Mouse (Mus musculus) thymus, postnatal 4 days (tissue): ENCODE measurements around the gene Skap2.

ENCODE experiments used
- DNase-seq: peaks from one replicate; pipeline ENCODE4 v3.0.0; 2021

The Skap2 gene

DNA sequence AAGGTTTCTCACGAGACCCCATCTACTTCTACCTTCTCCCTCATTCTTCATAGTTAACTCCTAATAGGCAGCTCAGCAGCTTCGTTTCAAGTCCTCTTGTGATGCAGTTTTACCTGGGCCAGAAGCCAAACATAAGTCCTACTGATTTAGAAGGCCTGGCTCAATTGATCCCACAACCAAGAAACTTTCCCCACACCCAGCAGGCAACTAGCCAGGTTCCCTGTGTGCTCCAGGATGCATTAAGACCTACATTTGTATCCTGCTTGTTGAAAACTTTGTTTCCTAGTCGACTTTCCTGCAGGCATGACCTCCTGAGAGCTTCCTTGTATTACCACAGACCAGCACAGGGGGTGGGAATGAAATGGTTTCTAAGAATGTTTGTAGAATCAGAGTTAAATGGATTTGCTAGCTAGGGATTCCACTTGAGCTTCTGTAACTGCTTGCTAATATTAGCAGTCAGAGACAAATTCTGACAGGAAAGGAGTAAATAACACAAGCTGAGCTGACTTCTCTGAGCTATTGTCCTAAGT lies 125.4 kb downstream of the Skap2 start:
- no peak for DNase-seq

DNA sequence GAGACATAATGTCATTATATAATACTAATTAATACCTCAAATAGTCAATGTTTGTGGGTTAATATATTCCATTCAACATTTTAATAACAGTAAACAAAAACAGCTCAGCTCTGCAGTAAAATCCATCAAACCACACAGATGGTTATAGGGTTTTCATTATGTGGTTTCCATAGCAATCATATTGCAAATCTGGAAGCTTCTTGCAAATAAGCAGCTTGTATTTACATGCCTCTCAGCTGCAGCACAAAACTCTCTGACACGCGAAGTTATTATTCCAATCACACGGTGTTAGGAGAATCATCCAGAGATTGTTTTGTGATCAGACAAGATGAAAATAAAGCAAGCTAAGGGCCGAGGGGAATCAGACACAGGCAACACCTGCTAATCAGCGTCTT lies 129.5 kb downstream of the Skap2 start:
- DNase-seq: no peak

DNA sequence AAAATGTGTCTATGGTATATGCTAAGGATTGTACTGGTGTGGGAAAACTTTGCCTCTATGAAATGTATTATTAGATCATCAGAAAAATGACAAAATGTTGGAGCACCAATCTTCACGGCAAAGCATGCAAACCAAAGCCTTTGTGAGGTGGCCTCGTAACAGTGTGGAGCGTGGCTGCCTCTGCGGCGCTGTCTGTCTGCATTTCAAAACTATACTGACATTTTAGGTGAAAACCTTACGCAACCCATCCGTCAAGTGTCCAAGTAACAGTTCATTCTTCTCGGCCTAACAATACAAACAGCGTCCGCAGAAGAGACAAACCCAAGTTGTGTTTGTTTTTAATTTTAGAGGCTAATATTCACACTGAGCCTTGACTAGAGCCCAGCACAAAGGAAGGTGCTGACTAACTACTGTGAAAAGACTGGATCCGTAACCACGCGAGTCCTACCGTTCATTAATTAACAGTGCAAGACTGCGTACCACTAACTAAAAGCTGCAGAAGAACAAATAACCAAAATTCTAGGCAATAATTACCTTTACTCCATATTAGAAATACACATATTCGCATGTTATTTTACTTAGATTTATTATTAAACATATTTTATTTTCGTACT lies 130.0 kb downstream of the Skap2 start:
- DNase-seq: no peak

DNA sequence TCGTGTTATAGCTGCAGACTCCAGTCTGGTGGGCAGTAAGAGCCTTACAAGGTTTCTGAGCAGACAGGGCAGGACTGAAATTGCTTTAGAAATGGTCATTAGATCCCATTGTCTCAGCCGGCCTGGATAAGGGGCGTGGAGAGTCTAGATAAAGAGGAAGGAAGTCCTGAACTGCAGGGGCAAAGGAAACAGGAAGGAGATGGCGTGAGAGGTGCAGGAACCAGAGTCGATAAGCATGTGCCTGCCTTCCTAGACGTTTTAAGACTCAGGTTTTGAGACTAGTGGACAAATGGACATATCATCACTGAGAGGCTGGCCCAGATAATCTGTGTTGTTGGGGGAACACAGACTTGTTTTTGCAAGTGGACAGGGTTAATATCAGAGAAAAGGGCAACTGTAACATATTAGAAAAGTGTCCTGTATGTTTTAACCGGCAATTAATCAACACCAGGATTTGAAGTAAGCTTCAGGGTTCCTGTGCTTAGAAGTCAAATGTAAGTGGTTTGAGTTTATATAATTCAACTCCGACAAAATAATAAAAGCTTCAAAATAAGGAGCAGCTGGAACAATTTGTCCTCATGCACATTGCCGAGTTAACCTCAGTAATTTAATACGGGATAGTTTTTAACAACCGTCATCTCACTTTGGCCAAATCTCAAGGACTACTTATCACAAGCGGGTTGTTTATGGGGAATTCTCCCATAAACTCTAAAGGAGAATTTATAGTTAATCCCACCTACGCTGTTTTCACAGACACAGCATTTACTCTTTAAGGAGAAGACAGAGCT lies 131.0 kb downstream of the Skap2 start:
- DNase-seq: no peak

DNA sequence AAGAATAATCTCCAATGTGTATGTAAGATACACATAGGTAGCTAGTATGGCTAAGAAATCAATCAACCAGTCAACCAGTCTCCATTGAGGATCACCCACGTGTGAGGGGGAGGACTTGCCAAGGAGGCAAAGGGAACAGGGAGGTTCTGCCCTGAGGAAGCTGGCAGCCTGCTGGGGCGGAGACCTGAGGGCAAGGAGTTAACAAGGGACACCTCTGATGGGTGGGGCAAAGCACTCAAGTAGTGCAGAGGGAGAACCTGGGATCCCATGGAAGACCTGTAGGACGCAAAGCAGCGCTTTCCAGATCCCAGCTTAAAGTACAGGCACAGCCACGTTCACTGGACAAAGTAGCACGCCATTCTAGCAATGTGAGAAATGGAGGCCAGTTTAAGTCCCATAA lies 131.6 kb downstream of the Skap2 start:
- DNase-seq: no peak

DNA sequence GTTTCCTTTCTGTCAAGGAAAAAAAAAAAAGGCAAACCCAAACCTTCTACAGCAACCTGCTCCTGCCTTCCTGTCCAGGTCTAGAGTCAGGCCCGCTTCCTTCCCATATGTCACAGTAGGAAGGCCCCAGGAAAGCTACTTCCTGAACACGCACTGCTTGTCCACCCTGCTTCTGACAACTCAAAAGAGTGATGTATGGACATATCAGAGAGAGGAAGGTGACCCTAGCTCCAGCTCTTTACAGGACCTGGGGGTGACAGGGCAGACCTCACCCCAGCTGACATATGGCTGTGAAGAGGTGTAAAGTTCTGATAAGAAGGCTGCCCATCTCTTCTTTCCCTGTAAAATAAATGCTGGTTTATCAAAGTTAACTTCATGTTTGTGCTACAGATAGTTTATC lies 133.8 kb downstream of the Skap2 start:
- no peak for DNase-seq

DNA sequence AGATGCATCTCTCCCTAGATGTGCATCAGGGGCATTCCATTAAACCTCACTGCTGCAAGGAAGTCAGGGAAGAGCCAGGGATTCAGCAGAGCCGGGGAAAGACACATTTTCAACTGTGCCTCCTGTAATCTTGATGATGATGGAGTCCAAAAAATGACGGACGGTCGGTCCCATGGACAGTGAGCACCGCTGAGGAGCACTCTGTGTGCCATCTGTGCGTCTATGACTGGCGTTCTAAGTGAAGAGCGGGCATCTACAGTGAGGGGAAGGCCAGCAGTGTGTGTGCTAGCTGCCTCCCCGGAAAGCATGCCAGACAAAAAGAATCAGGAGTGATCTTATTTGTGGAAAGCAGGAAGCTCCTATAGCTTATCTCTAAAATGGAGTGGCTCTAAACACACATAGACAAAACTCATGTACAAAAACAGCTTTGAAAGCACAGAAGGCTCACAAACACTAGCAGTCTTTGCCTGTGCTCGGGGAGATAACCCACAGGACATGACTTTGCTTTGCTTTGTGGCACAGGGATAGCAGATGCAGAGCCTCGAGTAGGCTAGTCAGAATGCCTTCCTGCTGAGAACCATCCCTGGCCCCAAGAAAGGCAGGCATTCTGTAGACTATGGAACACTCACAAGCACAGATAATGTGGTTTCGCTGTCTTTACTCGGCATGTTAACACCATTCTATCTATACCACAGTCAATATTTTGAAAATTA lies 135.4 kb downstream of the Skap2 start:
- no peak for DNase-seq

DNA sequence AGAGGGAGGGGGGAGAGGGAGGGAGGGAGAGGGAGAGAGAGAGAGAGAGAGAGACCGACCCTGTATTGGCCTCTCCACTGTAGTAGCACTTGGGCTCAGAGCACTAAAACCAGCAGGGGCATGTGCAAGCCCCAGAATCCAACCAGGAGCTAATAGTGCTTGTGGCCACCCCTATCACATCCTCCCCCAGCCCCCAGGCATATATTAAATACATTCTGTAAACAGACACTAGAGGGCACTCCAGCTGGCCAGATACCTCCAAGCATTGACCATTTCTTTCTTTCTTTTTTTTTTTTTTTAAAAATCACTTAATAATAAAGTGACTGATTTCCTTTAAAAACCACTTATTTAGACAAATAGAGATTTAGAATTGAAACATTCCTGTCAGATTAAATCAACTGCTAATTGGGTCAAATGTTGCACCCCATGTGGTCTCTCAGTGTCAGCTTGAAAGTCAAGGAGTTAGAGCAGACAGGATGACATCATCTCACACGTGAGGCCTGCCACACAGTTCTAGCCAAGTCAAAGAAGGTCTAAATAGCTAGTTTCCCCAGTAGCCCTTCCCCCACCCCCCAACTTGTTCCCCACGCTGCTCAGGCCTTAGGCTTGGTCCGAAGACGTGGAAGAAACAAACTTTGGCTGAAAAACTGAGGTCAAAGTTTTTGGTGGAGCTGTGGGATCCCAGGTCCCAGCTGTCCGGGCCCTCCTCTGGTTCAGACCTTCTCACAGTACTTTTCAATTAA lies 136.3 kb downstream of the Skap2 start:
- DNase-seq: peak; percentile 14

DNA sequence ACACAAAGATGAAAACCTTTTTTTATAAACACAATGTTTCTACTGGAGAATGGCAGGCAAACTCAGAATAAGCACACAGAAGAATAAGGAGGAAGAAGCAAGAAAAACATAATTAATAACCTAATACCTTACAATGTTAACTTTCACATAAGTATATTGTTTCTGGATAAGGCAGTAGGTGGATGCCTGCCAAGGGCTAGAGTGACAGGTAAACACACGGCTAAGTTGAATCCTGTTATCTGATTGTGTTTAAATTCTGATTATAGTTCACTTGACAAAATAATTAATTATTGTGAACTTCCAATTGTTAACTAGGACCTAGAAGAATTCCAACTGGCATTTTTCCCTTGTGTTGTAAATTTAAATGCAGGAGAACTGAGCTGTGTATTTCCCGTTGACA lies 138.3 kb downstream of the Skap2 start:
- DNase-seq: no peak

DNA sequence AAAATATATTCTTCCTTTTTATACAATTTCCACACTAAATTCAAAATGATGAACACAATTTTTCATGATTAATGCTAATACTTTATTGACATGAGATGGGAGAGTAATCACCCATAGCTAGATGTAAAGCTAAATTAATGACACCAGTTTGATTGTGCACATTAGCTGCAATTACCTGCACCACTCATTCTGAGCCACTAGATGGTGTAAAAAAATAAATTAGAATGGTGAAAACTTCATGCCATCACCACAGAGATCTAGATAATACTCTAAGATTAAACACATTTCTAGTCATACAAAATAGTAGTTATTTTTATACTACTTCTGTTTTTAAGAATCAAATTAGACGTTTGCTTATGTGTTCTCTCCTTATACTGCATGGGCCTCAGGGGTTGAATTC lies 141.2 kb downstream of the Skap2 start:
- no peak for DNase-seq

DNA sequence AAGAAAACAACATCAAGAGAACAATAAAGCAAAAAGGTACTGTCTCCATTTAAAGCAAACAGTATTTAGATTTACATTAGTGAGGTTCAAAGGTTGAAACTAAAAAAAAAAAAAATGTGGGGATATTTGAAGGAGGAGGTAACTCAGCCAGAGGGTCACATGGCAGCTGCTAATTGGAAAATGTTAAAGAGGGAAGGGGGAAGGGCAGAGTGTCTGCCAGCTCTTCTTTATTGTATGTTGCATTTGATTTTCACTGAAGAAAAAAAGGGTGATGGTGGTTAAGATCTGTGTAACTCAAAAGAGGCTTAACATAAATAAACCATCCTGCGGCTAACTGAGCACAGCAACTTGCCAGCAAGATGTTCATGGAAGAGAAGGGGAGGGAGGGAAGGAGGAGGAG lies 142.1 kb downstream of the Skap2 start:
- DNase-seq: no peak

DNA sequence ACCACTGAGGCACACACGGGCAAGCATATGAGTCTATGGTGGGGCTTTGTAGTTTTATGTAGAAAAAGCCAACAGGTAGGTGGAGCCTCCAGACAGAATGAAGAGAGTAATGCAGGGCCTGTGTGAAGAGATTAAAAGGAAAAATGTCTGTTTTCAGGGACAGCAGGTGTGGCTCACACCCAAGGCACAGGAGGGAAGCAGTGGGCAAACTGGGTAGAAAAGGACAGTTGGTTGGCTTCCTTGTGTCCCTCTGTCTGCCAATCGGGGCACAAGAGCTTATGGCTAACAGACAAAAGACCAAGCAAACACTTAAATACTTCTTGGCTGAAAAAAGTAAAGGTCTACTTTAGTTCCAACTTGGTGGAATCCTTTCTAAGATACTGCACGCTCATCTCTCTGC lies 145.8 kb downstream of the Skap2 start:
- DNase-seq: no peak

DNA sequence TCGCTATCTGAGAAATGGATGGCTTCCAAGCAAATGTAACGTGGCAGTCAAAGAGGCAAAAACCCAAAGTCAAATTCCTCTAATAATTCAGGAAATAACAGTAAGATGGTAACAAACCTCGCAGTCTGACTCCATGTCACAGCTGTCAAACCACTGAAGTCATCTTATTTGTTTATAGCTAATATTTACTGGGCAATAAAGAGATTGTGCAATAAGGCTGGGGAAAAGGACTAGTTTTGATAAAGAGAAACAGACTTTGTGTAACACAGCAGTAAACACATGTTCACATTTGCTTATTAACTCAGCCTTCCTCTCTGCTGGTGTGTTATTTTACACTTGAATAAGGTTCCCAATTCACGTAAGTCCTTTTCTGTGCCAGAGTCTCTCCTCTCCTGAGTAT lies 148.8 kb downstream of the Skap2 start:
- DNase-seq: no peak

DNA sequence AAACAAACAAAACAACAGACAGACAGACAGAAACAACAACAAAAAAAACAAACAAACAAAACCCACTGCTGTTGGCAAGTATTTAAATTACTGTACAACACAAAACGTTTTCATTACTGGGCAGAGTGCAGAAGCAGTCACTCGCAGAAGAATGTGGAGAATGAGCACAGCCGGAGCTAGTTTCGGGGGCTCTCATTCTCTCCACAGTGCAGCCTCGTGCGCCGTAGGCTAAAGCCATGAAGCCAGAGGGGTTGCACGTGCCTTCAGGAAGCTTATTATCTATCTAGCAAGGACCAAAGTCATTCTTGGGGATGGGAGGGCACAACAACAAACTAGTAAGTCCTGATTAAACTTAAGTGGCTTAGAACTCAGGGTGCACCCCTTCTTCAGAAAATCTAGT lies 152.0 kb downstream of the Skap2 start:
- no peak for DNase-seq

DNA sequence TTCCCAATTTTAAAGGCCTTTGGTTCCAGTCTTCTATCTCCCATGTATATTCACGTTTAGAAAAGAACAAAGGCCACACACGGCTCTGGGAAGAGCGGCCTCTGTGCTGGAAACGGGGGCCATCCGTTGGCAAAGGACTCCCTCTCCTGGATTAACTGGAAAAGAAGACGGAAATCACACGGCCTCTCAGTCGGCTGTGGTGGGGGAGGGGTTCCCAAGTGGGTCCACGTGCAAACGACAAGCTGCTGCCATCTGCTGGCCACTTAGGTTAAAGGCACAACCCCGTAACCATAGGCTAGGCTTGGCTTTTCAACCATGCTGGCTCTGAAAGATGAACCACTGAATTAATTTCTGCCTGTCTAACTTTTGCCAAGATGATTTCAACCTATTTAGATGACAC lies 154.5 kb downstream of the Skap2 start:
- DNase-seq: peak; percentile 95

DNA sequence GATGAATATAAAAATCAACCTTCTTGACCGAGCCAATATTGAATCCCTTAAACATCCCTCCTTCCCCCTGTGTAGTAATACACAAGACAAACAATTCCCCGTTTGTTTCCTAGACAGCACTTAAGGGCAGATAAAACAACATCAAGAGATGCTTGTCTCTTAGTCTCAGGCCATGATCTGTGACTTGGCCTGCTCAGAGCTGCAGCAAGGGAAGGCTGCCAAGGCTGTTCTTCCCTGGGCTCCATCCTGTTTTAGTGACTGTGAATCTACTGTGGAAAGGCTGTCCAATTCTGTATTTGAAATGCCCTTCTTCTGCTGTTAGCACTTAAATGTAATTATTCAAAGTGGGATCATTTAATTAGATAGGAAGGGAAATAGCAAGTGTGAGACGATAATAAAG lies 159.1 kb downstream of the Skap2 start:
- DNase-seq: no peak

DNA sequence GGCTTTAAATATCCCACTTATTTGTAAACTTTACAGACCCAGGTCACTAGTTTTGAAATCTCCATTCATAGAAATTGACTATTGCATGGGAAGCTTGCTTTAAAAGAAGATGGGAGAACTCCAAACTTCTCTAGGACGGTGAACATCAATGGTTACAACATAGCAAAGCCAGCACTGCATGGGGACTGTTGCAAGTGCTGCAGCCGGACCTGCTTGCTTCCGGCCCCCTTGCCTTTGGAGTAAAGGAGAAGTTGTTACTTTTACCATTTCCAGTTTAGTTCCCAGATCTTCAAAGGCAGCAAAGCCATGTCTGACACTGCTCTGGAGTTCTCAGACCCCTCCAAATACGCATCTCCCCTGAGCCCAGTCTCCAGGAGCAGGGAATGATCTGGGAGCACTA lies 159.7 kb downstream of the Skap2 start:
- DNase-seq: no peak

DNA sequence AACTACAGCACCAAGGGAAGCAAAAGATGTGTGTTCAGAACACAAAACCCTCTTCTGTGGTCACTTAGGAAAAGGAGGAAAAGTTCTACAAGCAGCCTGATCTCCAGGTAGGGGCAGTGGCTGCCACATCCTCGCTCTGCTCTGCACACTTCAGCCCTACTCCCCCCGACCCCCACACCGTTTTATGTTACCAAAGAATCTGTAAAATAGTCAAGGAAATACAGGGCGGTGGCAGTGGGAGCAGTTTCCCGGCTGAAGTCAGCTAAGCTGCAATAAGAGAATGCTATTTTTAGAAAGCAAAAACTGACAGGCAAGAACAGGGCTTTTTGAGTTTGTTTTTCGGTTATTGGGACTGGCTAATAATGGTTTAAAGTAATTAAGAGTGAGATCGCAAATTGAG lies 160.8 kb downstream of the Skap2 start:
- DNase-seq: no peak

DNA sequence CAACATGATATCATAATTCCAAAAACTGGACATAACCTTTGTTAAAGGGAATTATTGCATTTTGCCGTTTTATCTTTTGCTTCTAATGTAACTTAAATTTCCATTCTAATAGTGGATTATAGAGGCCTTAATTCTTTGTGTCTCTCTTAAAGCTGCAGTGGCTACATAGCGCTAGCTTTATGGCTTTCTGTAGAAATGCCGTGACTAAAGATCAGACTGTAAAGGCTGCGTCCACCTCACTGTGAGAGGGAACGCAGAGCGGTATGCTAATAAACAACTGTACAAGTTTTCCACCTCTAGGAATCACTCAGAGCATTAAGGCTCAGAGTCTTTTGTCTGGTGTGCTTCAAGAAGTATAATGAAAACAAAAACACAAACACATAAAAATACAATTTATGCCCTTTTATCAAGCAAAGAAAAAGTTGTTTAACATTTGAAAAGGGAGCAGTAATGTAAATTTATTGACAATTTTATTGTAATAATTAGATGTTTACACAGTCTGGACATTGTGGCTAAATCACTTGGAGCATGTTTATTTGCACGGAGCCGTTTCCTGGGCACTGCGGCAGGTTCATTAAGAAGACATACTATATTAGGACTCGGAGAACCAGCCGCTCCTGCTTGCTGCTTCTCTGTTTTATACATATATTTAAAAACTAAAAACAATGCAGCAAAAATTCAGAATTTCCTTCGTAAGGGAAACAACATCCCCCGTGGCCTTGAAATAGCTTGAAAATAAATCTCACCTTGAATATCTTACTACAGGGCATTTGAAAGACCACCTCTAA lies 162.1 kb downstream of the Skap2 start:
- no peak for DNase-seq

DNA sequence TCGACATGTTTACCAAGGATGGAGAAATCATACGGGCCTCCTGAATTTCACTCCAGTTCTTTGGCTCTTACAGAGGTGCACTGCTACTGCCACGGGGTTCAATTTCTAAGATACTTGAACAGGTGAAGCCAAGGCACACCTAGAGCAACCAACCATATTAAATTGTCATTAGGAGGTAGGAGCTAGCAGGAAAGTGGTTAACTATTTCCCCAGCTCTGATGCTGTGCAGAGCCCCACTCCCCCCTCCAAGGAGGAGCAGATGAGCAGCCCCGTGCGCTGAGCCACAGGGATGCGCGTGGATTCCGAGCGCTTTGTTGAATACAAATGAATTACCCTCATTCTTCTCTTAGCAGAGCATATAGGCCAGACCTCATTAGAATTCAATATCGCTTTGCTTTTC lies 162.8 kb downstream of the Skap2 start:
- no peak for DNase-seq

DNA sequence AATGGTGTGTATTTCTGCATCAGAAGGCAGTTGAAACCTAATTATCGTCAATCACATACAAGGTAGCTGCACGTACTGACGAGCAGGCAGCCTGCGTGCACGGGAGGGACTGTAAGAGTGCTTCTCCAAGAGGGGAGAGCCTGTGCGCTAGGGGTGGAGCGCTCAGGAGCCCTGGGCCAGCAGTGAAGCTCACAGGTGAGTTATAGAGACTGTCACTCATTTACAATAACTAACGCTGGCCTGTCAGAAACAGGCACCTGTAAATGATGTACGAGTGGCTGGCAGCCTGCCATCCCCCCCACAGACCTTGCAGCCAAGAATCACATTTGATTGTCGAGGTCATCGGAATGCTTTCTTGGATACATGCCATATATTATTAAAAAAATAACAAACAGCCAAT lies 168.2 kb downstream of the Skap2 start:
- DNase-seq: no peak

DNA sequence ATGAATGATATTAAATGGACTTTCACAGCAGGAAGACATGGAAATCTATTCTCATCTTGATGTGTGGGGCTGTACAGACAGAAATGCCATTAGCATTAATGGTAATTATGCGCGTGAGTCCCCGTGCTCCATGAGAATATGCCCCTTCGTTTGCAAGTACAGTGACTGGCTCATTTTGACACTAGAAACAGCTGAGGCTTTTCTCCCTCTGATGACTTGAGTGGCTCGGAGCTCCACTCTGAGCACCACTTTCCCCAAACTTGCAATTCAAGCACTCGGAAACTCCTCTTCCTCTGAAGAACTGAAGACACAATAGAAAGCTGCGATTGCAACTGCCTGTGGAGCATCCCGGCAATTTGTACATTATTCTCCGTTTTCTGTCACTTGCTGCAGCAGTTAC lies 169.3 kb downstream of the Skap2 start:
- no peak for DNase-seq

DNA sequence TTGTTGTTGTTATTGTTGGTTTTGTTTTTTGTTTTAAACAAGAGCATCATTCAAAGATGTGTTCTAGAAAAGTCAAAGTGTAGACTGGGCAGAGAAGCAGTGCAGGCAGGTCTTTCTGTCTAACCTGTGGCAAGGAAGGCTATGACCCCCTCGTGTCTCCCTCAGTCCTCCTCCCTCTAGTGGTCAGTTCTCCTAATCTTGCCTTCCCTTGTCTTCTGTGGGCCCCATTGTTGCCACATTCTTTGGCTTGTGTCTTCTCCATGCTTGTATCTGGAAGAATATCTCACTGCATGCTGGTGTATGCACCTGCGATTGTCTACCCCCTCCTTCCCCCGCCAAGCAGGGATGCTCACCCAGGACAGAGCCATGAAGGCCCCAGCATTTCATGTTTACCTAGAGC lies 174.2 kb downstream of the Skap2 start:
- DNase-seq: no peak
